Mouse (Mus musculus) bone marrow macrophage, adult 2 months (primary cell): ENCODE results near the gene Gm3045. TPM values are rescaled to one million over a fixed set of nuclear protein-coding genes. Genes with fewer than 3 reads are reported as not detected.

Experiments
- H3K27ac ChIP-seq: 2 replicates; pipeline ENCODE4 v1.5.1; 2012; ENCODE audit warnings: low read depth, low read length; ENCODE audit not compliant: insufficient read depth
- H3K4me1 ChIP-seq: 2 replicates; pipeline ENCODE4 v1.6.1; 2012; ENCODE audit warnings: low read length; ENCODE audit not compliant: control insufficient read depth, insufficient read depth
- H3K4me3 ChIP-seq: 2 replicates; pipeline ENCODE4 v1.5.1; 2012; ENCODE audit warnings: mild to moderate bottlenecking, low read length, moderate library complexity; ENCODE audit not compliant: insufficient read depth
- CTCF ChIP-seq: IDR thresholded peaks from 2 replicates; pipeline ENCODE4 v1.5.1; 2012; ENCODE audit warnings: low read depth, mild to moderate bottlenecking, low read length, moderate library complexity
- POLR2A ChIP-seq: IDR thresholded peaks from 2 replicates; pipeline ENCODE4 v1.6.1; 2012; ENCODE audit warnings: mild to moderate bottlenecking, low read depth, low read length, borderline replicate concordance
- polyA plus RNA-seq: library from polyadenylated mRNA; stranded (reverse); fragments of >200 nt; gene quantifications from 2 replicates; pipeline ENCODE4 v1.2.4, GENCODE M21; 2012; ENCODE audit not compliant: missing spikeins, insufficient read depth, insufficient read length

Gene Gm3045
- polyA plus RNA-seq, 1 experiment: not detected

GRCm38 (mm10) chr13:56462791-56463190 lies 36.4 kb downstream of the Gm3045 start:
- no peak for TF ChIP-seq CTCF
- no peak for TF ChIP-seq POLR2A
- Histone ChIP-seq H3K27ac (no peak overlapping the region), H3K4me3 (no peak overlapping the region), H3K4me1 (no peaks in the 10 kb centered on the region)

- H3K4me3 ChIP-seq: no peak overlapping the region
- TF ChIP-seq CTCF (no peak), POLR2A (no peak)
Observed at GRCm38 (mm10) chr13:56463261-56463660, 36.9 kb downstream of the Gm3045 start.

GRCm38 (mm10) chr13:56463750-56464149 lies 37.4 kb downstream of the Gm3045 start:
- H3K4me1 ChIP-seq: no peaks in the 10 kb centered on the region
- H3K27ac ChIP-seq: no peak overlapping the region
- H3K4me3 ChIP-seq: no peak overlapping the region
- TF ChIP-seq CTCF (no peak), POLR2A (no peak)

More at GRCm38 (mm10) chr13:56463261-56463660, 36.9 kb downstream of the Gm3045 start:
- Histone ChIP-seq H3K27ac (no peak overlapping the region), H3K4me1 (no peaks in the 10 kb centered on the region)

DNA sequence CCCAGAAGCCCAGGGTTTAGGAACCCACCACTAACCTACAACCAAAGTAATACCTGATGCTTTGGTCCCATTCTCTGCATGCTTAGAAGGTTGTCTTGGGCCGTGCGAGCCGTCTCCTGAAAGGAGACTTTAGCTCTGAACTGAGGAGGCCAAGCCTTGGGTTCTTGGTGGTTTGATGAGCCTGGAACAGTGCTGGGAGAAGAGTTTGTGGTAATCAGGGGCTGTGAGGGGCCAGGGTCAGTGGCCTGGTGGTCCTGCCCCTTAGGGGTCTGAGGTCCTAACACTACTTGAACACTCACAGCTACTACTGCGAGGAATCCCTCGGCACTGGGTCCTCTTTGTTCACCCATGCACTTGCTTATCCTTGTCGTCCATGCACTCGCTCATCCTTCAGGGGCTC lies 41.4 kb downstream of the Gm3045 start:
- no peaks in the 10 kb centered on the region for H3K4me1 ChIP-seq
- H3K27ac ChIP-seq: no peak overlapping the region
- H3K4me3 ChIP-seq: no peak overlapping the region
- no peak for TF ChIP-seq POLR2A
- TF ChIP-seq CTCF: no peak

GRCm38 (mm10) chr13:56468536-56468935 lies 42.1 kb downstream of the Gm3045 start:
- no peaks in the 10 kb centered on the region for H3K4me1 ChIP-seq
- no peak overlapping the region for H3K27ac ChIP-seq
- H3K4me3 ChIP-seq: no peak overlapping the region
- no peak for TF ChIP-seq CTCF
- TF ChIP-seq POLR2A: no peak

- H3K4me3 ChIP-seq: no peak overlapping the region
- H3K4me1 ChIP-seq: no peaks in the 10 kb centered on the region
- TF ChIP-seq CTCF (no peak), POLR2A (no peak)
- no peak overlapping the region for H3K27ac ChIP-seq
Observed at GRCm38 (mm10) chr13:56471211-56471610, 44.8 kb downstream of the Gm3045 start.

DNA sequence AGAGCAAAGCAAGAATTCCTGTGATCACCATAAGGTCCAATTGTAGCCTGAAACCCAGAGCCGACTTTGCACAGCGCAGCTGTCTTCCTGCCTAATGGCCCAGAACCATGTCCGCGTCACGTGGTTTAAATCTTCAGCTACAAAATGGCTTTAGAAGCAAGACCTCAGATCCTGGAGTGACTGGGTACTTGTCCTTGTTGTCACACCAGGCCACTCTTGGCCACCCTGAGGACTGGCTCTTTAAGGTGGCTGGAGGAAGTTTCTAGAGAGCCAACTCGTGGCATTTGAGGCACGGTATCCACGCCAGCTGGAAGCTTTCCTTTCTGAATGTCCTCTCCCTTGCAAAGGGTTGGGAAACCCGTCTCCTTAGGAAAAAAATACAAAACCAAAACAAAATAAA lies 45.6 kb downstream of the Gm3045 start:
- TF ChIP-seq POLR2A: no peak
- no peak for TF ChIP-seq CTCF
- peaks cover 2% of the 10 kb centered on the region; the same call in 1 of the 2 replicates for H3K4me1 ChIP-seq
- H3K4me3 ChIP-seq: no peak overlapping the region
- H3K27ac ChIP-seq: no peak overlapping the region

- Histone ChIP-seq H3K27ac (no peak overlapping the region), H3K4me3 (no peak overlapping the region), H3K4me1 (peaks cover 7% of the 10 kb centered on the region; the same call in 1 of the 2 replicates)
- no peak for TF ChIP-seq POLR2A
- no peak for TF ChIP-seq CTCF
Observed at GRCm38 (mm10) chr13:56472661-56473060, 46.3 kb downstream of the Gm3045 start.

- TF ChIP-seq CTCF (peak; percentile 35), POLR2A (no peak)
- no peak overlapping the region for H3K4me3 ChIP-seq
Observed at GRCm38 (mm10) chr13:56475363-56475762, 49.0 kb downstream of the Gm3045 start.

DNA sequence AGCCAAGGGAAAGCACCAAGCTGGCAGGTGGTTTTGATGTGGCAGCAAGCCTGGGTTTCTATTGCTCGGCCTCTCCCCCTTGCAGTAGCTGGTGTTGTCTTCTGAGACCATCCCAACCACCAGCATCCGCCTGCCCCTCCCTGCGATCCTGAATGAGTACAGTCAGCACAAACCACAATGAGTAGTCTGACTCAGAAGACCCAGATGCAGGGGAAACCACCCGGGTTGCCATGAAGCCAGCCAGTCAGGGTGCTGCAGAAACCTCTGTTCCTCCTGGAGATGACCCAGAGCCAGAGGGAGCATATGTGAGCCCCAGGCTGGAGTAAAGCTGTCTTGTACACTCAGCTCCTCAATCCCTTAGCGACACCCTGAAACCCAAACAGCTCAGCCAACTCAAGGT lies 50.4 kb downstream of the Gm3045 start:
- Histone ChIP-seq H3K4me1 (peaks cover 7% of the 10 kb centered on the region; the same call in 1 of the 2 replicates), H3K4me3 (no peak overlapping the region), H3K27ac (no peak overlapping the region)
- TF ChIP-seq POLR2A: no peak
- no peak for TF ChIP-seq CTCF

More at GRCm38 (mm10) chr13:56475363-56475762, 49.0 kb downstream of the Gm3045 start:
- H3K27ac ChIP-seq: no peak overlapping the region
- H3K4me1 ChIP-seq: peaks cover 7% of the 10 kb centered on the region; the same call in 1 of the 2 replicates

DNA sequence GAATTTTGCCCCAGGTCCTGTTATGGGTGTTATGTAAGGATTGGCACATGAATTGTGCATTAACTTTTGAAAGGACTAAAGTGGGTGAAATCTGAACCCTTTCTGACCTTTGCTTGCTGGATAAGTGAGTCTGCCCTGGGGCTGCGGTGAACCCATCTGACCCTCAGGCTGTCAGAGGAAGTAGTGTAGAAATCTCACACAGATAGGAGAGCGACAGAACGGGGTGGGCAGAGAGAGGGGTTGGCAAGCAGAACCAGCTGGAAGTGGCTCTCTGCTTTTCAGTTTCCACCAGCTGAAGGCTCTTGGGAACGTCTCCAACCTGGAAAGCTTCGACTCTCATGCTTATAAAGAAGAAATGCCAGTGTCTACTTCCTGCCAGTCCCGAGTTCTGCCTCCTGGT lies 50.9 kb downstream of the Gm3045 start:
- Histone ChIP-seq H3K4me3 (no peak overlapping the region), H3K4me1 (peaks cover 7% of the 10 kb centered on the region; the same call in 1 of the 2 replicates), H3K27ac (no peak overlapping the region)
- TF ChIP-seq POLR2A (no peak), CTCF (no peak)
